Mouse (Mus musculus): ENCODE results near the gene Lrrk1. TPM values are rescaled to one million over a fixed set of nuclear protein-coding genes. Genes with fewer than 3 reads are reported as not detected.

Gene Lrrk1
- polyA plus RNA-seq, 1 experiment from 2014 or later: 15.7 TPM

DNA sequence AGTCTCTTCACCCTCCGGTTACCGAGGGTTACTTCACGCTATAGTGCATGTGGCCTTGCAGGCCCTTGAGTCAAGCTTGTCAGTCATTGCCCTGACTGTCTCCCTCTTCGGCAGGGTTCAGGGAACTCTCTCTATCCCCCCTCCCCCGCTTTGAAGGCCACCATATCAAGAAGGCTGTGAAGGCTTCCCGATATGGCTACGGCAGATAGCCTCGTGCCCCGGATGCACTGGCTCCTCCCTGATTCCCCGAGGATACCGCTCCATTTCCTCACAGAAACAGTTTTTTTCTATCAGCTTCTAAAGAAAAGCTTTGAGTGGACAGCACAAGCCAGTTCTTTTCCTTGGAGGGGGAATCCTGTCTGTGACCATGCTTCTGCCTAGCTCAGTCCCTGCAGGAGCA, 17.4 kb upstream of the Lrrk1 start:
- no peaks in the 10 kb centered on the region for H3K36me3 ChIP-seq
- H3K4me2 ChIP-seq (replicated peaks): no peak overlapping the region
- H3K9ac ChIP-seq: no peak overlapping the region
- no peaks in the 10 kb centered on the region for H3K27me3 ChIP-seq (replicated peaks)
- no peak overlapping the region for H3K27ac ChIP-seq
- no peak overlapping the region for H3K4me3 ChIP-seq (replicated peaks)
- no peaks in the 10 kb centered on the region for H3K9me3 ChIP-seq
- no peak for ATAC-seq
- 47% methylated on average over 11 of the region's 11 CpGs for WGBS
- peaks cover 19% of the 10 kb centered on the region for H3K4me1 ChIP-seq (replicated peaks)

GRCm38 (mm10) chr7:66404802-66405201, 16.7 kb upstream of the Lrrk1 start:
- Histone ChIP-seq H3K9ac (no peak overlapping the region), H3K9me3 (no peaks in the 10 kb centered on the region), H3K4me1 (replicated peaks) (peaks cover 19% of the 10 kb centered on the region), H3K4me3 (replicated peaks) (no peak overlapping the region), H3K36me3 (no peaks in the 10 kb centered on the region), H3K27ac (no peak overlapping the region), H3K4me2 (replicated peaks) (no peak overlapping the region), H3K27me3 (replicated peaks) (no peaks in the 10 kb centered on the region)
- ATAC-seq: no peak
- WGBS: 69% methylated on average over 4 of the region's 4 CpGs

- no peak overlapping the region for H3K9ac ChIP-seq
- WGBS: 41% methylated on average over 10 of the region's 10 CpGs
- H3K4me2 ChIP-seq (replicated peaks): 0 out of 2 replicates have a peak overlapping the region, but pooled peaks have one; percentile 4
- peak; percentile 35 for ATAC-seq
- no peak overlapping the region for H3K4me3 ChIP-seq (replicated peaks)
- peaks cover 19% of the 10 kb centered on the region for H3K4me1 ChIP-seq (replicated peaks)
- peak overlapping the region; percentile 17; the same call in 1 of the 2 replicates for H3K27ac ChIP-seq
- no peaks in the 10 kb centered on the region for H3K36me3 ChIP-seq
- H3K9me3 ChIP-seq: no peaks in the 10 kb centered on the region
- H3K27me3 ChIP-seq (replicated peaks): no peaks in the 10 kb centered on the region
Measured at GRCm38 (mm10) chr7:66404141-66404540, 16.0 kb upstream of the Lrrk1 start.

DNA sequence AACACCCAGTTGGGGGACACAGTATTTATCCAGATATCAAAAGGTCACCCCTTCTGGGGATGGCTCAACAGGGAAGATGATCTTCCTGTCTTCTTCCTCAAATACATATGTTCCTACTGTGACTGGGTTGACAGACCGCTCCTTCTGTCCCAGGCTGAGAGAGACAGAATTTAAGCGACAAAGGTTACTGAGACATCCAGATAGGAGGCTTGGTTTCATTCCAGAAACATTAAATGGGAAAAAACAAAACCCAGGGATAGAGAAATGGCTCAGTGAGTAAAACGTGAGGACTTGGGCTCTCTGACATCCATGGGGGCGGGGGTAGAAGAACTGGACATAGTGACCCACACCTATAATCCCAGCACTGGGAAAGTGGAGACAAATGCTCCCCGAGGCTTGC, 14.7 kb upstream of the Lrrk1 start:
- Histone ChIP-seq H3K4me2 (replicated peaks) (no peak overlapping the region), H3K4me1 (replicated peaks) (peaks cover 19% of the 10 kb centered on the region), H3K9ac (no peak overlapping the region), H3K4me3 (replicated peaks) (no peak overlapping the region), H3K9me3 (no peaks in the 10 kb centered on the region), H3K27ac (no peak overlapping the region), H3K27me3 (replicated peaks) (no peaks in the 10 kb centered on the region), H3K36me3 (no peaks in the 10 kb centered on the region)
- WGBS: 87% methylated on average over 5 of the region's 5 CpGs
- ATAC-seq: no peak

DNA sequence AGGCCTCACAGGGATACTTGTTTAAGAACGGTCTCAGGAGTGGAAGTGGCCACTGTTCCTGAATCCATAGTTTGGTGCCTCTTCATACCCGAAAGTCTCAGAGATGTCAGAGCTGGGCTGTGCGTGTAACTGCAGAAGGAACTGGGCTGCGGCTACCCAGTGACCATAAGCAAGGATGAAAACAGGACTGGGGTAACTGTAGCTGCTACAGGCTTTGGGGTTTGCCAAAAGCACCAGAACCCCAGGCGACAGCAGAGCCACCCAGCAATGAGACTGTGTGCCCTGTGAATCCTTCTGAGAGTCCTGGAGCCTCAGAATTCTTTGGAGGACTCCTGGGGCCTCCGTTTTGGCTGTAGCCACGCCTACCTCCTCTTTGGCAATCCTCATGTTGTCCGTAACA, 13.5 kb upstream of the Lrrk1 start:
- H3K36me3 ChIP-seq: no peaks in the 10 kb centered on the region
- no peak overlapping the region for H3K9ac ChIP-seq
- 50% methylated on average over 8 of the region's 8 CpGs for WGBS
- H3K4me1 ChIP-seq (replicated peaks): peaks cover 17% of the 10 kb centered on the region
- H3K4me3 ChIP-seq (replicated peaks): no peak overlapping the region
- no peak for ATAC-seq
- no peak overlapping the region for H3K27ac ChIP-seq
- H3K27me3 ChIP-seq (replicated peaks): no peaks in the 10 kb centered on the region
- H3K4me2 ChIP-seq (replicated peaks): no peak overlapping the region
- H3K9me3 ChIP-seq: no peaks in the 10 kb centered on the region

GRCm38 (mm10) chr7:66397288-66397687, 9.1 kb upstream of the Lrrk1 start:
- H3K27ac ChIP-seq: no peak overlapping the region
- no peak overlapping the region for H3K9ac ChIP-seq
- H3K4me1 ChIP-seq (replicated peaks): no peaks in the 10 kb centered on the region; the same call in 1 of the 2 replicates
- H3K4me3 ChIP-seq (replicated peaks): no peak overlapping the region
- no peak for ATAC-seq
- H3K4me2 ChIP-seq (replicated peaks): no peak overlapping the region
- 55% methylated on average over 3 of the region's 3 CpGs for WGBS
- no peaks in the 10 kb centered on the region for H3K36me3 ChIP-seq
- no peaks in the 10 kb centered on the region for H3K27me3 ChIP-seq (replicated peaks)
- no peaks in the 10 kb centered on the region for H3K9me3 ChIP-seq

DNA sequence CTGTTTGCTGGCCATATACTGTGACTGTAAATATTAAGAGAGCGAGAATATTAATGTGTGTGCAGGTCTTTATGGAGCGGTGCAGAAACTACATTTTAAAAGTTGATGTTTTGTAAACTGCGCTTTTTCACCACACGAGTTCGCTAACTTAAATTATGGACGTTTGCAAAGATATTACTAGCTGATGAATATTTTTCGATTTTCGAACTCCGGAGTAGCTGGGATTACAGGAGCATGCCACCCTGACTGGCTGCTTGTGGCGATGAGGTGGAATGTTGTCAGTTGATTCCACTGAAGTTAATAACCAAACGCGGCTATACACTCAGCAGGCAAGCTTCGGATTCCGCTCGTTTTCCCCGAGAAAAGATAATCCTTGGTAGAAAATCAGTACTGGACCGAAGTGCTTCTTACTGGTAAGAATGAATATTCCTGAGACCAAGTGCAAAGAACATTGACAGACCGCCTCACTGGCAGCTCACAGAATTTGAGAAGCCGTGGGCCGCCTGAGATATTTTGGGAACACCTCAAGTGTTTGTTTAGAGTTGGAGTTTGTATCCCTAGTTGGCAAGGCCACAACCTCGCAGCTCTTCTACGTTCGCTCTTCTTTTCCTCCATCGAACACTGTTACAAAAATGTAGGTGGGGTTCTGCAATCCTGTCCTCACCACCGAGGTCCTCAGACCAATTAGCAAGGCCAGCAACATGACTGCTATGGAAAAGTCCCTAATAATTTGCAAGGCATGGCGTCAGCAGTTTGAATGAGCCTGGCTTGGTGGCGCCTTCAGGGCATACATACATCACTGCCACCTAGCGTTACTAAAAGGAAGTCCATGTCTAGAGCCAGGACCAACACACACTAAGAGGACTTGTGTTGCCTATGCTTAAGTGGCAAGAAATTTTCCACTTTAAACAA, 727 bp upstream of the Lrrk1 start:
- peak; percentile 82 for ATAC-seq
- Histone ChIP-seq H3K9ac (peak overlapping the region; percentile 94), H3K9me3 (no peaks in the 10 kb centered on the region), H3K36me3 (no peaks in the 10 kb centered on the region), H3K4me1 (replicated peaks) (peaks cover 13% of the 10 kb centered on the region; the same call in 1 of the 2 replicates), H3K27ac (peak overlapping the region; percentile 86; the same call in 1 of the 2 replicates), H3K4me3 (replicated peaks) (peak overlapping the region; percentile 80), H3K27me3 (replicated peaks) (no peaks in the 10 kb centered on the region), H3K4me2 (replicated peaks) (peak overlapping the region; percentile 90)
- WGBS: 11% methylated on average over 28 of the region's 28 CpGs

- Histone ChIP-seq H3K4me2 (replicated peaks) (peak overlapping the region; percentile 90), H3K9ac (peak overlapping the region; percentile 94), H3K36me3 (no peaks in the 10 kb centered on the region), H3K4me1 (replicated peaks) (peaks cover 17% of the 10 kb centered on the region; the same call in 1 of the 2 replicates), H3K27ac (peak overlapping the region; percentile 86; the same call in 1 of the 2 replicates), H3K4me3 (replicated peaks) (peak overlapping the region; percentile 80), H3K9me3 (no peaks in the 10 kb centered on the region), H3K27me3 (replicated peaks) (no peaks in the 10 kb centered on the region)
- ATAC-seq: 0 out of 2 replicates have a peak, but pooled peaks have one; percentile 9
- under 1% methylated on average over 13 of the region's 13 CpGs for WGBS
Measured at GRCm38 (mm10) chr7:66387419-66387812, 734 bp downstream of the Lrrk1 start.

- H3K36me3 ChIP-seq: no peaks in the 10 kb centered on the region
- ATAC-seq: no peak
- H3K27me3 ChIP-seq (replicated peaks): no peaks in the 10 kb centered on the region
- no peak overlapping the region for H3K4me3 ChIP-seq (replicated peaks)
- no peak overlapping the region for H3K4me2 ChIP-seq (replicated peaks)
- 91% methylated on average over 6 of the region's 6 CpGs for WGBS
- H3K9me3 ChIP-seq: no peaks in the 10 kb centered on the region
- peaks cover 17% of the 10 kb centered on the region; the same call in 1 of the 2 replicates for H3K4me1 ChIP-seq (replicated peaks)
- H3K27ac ChIP-seq: no peak overlapping the region
- no peak overlapping the region for H3K9ac ChIP-seq
Measured at GRCm38 (mm10) chr7:66386411-66386810, 1.7 kb downstream of the Lrrk1 start.

DNA sequence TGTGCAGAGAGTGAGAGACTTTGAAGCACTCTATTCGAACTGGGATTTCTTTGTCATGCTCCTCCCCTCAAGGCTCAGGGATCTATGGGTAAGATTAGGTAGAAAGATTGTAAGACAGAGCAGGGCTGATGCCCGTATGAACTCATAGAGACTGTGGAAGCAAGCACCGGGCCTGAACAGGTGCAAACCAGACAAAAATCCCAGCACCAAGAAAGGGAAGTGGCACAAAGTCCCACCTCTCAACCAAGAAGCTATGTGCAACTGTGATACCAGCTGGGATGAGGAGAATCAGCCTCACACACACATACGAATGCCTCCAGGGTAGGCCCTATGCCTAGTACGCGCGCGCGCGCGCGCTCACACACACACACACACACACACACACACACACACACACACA, 2.3 kb downstream of the Lrrk1 start:
- 96% methylated on average over 12 of the region's 12 CpGs for WGBS
- Histone ChIP-seq H3K27ac (no peak overlapping the region), H3K36me3 (peaks cover under 1% of the 10 kb centered on the region; the same call in 1 of the 2 replicates), H3K4me3 (replicated peaks) (no peak overlapping the region), H3K9ac (no peak overlapping the region), H3K4me1 (replicated peaks) (peaks cover 17% of the 10 kb centered on the region; the same call in 1 of the 2 replicates), H3K4me2 (replicated peaks) (no peak overlapping the region), H3K27me3 (replicated peaks) (no peaks in the 10 kb centered on the region), H3K9me3 (no peaks in the 10 kb centered on the region)
- ATAC-seq: no peak

DNA sequence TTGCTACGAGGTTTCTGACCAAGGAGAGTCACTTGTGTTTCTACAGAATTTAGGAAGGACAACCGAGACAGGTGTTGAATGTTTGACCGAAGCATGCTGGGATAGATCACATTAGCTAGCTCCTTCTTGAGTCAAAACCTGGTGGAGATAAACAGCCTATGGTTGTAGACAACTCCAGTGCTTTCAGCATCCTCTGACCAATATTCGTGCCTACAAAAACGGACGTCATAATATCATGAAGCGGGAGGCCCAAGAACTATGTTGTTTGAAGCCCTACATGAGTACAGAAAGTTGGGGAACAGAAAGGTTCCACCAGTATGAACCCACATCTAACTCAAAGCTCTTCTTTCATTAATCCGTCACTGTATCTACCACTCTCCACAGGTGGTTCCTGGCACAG, 3.3 kb downstream of the Lrrk1 start:
- H3K9ac ChIP-seq: no peak overlapping the region
- H3K9me3 ChIP-seq: no peaks in the 10 kb centered on the region
- H3K36me3 ChIP-seq: peaks cover 3% of the 10 kb centered on the region; the same call in 1 of the 2 replicates
- no peak for ATAC-seq
- H3K27ac ChIP-seq: no peak overlapping the region
- H3K4me2 ChIP-seq (replicated peaks): no peak overlapping the region
- peaks cover 17% of the 10 kb centered on the region; the same call in 1 of the 2 replicates for H3K4me1 ChIP-seq (replicated peaks)
- H3K27me3 ChIP-seq (replicated peaks): no peaks in the 10 kb centered on the region
- 88% methylated on average over 8 of the region's 8 CpGs for WGBS
- H3K4me3 ChIP-seq (replicated peaks): no peak overlapping the region

GRCm38 (mm10) chr7:66384213-66384612, 3.9 kb downstream of the Lrrk1 start:
- Histone ChIP-seq H3K27ac (peak overlapping the region; percentile 11; the same call in 1 of the 2 replicates), H3K4me2 (replicated peaks) (peak overlapping the region; percentile 4; the same call in 1 of the 2 replicates)
- 47% methylated on average over 5 of the region's 5 CpGs for WGBS

More at GRCm38 (mm10) chr7:66384213-66384612, 3.9 kb downstream of the Lrrk1 start:
- Histone ChIP-seq H3K4me3 (replicated peaks) (no peak overlapping the region), H3K4me1 (replicated peaks) (peaks cover 17% of the 10 kb centered on the region; the same call in 1 of the 2 replicates), H3K9ac (no peak overlapping the region), H3K36me3 (peaks cover 3% of the 10 kb centered on the region; the same call in 1 of the 2 replicates), H3K27me3 (replicated peaks) (no peaks in the 10 kb centered on the region), H3K9me3 (no peaks in the 10 kb centered on the region)
- no peak for ATAC-seq
